Mouse (Mus musculus) retina, postnatal 7 days (tissue): ENCODE measurements around the gene Depdc5.
A peak's percentile ranks its signal among the peaks of the same experiment; 100 is the strongest.
"Not testable (repeated sequence)": the region's sequence is repeated elsewhere in the genome, so short reads cannot be mapped to it uniquely, and the experiment has no call there.

ENCODE experiments used
- DNase-seq: peaks from one replicate; pipeline ENCODE4 v3.0.0-alpha.2; 2012; ENCODE audit warnings: low read depth, low spot score

Depdc5 gene

DNA sequence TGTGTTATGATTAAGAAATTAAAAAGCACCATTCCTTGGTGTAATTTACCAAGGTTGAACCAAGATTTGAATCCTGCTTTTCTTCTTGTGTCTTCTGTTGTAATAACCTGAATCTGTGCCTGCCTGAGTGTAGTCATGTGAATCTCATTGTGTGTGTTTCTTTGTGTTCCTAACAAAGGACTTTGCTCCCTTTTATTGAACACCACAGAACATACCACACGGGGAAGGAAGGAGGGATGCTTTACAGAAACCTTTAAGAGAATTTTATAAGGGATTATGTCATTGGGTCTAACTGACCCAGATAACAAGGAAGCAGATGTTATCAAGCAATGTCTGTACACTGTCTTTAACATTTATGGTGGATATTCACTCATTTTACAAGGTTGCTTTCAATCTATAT lies 44.0 kb downstream of the Depdc5 start:
- no peak for DNase-seq

DNA sequence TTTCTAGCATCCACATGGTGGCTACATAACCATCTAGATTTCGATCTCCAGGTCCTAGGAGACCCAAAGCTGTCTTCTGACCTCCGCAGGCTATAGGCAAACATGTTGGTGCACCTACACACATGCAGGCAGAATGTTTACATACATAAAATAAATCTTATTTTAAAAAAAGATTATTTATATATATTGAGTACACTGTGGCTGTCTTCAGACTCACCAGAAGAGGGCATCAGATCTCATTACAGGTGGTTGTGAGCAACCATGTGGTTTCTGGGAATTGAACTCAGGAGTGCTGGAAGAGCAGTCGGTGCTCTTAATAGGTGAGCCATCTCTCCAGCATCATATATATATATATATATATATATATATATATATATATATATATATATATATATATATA lies 50.6 kb downstream of the Depdc5 start:
- DNase-seq = no peak

DNA sequence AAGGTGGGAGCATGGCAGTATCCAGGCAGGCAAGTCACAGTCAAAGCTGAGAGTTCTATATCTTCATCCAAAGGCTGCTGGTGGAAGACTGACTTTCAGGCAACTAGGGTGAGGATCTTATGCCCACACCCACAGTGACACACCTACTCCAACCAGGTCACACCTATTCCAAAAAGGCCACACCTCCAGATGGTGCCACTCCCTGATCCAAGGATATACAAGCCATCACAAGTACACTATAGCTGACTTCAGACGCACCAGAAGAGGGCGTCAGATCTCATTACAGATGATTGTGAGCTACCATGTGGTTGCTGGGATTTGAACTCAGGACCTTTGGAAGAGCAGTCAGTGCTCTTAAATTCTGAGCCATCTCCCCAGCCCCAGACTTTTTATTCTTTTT lies 55.8 kb downstream of the Depdc5 start:
- not testable (repeated sequence) for DNase-seq

DNA sequence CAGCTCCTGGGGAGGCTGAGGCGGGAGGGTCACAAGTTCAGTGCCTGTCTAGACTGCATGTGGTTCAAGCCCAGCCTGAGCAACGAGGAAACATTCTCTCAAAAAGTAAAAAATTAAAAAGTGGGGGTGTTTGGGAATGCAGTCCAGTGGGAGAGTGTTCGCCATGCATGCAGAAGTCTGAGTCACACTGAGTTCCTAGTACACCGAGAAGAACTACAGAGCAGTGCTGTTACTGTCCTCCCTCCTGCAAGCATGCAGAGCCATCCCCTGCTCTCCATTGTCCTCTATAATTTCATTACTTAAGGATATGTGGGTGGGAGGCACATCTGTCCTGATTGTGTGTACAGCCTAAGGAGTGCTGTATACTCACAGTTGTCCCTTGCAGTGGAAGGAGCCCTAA lies 59.4 kb downstream of the Depdc5 start:
- no peak for DNase-seq

DNA sequence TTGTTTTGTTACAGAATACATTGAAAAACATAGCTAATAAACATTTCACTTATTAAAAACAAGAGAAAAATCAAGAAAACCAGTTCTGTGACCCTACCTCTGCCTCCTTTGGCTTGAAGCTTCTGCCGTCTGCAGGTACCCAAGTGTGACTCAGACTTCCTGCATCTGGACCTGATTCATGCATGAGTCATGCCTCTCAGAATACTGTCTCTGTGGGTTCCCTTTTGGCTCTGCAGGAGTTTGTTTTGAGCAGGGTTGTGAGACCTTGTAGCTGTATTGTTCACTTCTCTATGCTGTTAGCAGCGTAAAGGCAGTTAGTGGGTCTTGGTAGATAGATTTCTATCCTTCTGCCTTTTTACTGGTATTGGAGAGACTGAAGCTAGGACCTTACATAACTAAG lies 67.3 kb downstream of the Depdc5 start:
- no peak for DNase-seq

DNA sequence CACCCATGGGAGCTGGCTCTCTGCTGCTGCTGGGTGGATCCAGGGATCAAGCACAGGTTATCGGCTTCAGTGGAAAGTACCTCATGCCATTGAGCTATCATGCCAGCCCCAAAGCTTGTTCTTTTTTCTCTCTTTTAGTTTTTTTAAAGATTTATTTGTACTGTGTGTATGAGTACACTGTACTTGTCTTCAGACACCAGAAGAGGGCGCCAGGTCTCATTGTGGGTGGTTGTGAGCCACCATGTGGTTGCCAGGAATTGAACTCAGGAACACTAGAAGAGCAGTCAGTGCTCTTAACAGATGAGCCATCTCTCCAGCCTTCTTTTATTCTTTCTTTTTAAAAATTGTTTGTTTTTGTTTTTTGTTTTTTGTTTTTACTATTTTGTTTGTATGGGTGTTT lies 71.2 kb downstream of the Depdc5 start:
- no peak for DNase-seq

DNA sequence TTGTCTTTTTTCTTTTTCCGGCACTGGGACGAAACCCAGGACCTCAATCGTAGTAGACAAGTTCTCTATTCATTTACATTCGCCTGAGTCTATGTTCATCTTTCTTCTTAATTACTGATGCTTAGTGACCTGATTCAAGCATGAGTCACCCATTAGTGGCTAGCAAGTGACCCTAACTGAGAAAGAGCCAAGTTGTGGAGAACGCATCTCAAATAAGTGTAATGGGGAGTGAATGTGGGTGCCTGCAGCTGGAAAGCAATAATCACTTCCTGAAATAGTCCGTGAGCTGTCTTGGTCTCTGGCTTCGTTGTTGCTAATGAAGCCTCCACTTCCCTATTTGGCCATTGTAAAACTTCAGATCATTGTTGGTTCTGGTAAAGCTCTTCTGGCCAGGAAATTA lies 77.1 kb downstream of the Depdc5 start:
- DNase-seq = peak; percentile 16

DNA sequence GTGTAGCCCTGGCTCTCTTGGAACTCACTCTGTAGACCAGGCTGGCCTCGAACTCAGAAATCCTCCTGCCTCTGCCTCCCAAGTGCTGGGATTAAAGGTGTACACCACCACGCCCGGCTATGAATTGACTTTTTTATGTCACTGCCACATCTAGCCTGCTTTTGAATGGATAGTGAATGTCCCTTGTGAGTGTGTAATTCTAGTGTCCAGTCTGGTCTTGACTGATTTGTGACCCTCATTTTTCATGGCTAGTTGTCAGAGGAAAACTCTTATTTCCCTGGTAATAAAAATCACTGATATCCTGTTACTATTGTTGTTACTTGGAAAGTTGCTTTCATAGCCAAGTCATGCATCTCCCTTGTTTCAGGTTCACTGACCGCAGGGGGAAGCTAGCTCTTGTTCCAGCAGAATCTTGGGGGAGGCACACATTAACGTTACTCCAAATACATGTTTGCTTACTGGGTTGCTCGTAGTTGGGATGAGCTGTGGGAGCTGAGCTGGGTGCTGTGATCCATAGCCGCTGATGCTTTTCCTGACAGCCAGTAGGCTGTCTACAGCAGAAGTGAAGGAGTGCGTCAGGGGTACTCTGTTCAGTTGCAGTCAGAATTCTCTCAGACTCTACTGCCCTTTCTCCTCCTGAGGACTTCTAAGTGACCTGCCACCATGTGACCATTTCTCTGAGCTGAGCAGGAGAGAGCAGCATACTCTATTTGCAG lies 77.9 kb downstream of the Depdc5 start:
- DNase-seq = no peak

DNA sequence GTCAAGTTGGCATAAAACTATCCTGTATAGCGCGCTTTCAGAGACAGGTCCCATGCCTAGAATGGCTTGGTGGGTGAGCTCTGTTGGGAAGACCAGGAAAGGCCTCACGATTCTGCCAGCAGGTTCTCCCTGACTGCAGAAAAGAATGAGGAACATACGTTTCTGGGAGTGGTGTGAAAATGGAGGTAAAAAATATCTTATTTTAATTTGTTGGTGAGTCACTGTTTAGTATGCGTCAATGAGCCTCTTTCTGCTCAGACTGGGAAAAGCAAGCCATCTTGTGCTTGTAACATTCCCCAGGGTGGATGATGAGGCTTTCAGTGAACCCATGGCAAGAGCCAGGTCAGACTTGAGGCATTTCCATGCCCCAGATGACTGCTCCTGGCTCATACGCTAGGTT lies 86.6 kb downstream of the Depdc5 start:
- DNase-seq = no peak

DNA sequence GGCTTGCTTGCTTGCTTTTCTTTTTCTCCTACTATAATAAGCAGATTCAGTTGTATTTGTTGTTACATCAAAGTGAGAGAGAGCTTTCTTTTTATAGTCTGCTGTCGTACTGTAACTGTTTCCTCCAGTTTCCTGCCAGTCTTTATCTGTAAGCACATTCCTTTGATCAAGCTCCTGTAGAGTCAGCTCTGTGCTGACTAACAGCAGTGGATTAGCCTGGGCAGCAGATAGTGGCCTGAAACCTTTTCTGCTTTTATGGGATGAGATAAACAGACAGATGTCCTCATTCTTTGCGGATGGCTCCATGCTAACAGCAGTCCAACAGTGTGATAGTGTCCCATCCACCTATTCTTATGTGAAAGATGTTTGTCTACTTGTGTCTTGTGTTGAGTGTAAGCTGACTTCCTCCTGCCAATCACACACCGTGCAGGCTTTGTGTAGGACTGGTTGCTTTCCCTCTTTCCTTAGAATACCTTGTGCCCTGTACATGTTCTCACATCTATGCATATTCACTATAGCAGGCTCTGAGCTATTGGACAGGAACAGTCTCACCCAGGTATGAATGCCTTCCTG lies 87.3 kb downstream of the Depdc5 start:
- no peak for DNase-seq

DNA sequence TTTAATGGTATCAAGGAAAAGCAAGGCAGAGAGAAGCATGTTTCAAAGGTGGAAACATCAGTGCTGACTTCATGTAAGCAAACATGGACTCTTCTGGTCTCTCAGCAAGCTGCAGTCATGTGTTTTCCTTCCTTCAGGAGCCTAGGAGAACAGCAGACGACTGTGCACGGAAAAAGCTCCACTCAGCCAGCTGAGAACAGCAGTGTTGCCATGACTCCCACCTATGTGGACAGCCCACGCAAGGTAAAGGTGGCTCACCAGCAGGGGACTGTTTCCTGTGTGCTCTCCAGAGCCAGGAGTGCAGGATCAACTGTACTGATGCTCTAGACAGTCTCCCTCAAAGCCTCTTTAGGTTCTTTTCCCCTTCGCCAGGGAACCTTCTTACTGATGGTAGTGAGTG lies 92.2 kb downstream of the Depdc5 start:
- no peak for DNase-seq

DNA sequence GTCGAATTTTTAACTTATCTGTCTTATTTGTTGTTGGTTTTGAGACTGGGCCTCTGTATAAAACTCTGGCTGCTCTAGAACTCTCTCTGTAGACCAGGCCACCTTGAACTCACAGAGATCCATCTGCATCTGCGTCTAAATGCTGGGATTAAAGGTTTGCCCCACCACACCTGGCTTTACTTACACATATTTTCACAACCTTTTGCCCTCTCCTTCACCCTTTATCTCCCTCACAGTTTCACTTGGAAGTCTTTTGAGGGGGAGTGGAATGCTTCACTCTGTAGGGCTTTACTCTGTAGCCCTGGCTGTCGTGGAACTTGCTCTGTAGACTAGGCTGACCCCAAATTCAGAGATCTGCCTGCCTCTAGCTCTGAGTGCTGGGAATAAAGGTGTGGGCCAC lies 98.1 kb downstream of the Depdc5 start:
- no peak for DNase-seq

DNA sequence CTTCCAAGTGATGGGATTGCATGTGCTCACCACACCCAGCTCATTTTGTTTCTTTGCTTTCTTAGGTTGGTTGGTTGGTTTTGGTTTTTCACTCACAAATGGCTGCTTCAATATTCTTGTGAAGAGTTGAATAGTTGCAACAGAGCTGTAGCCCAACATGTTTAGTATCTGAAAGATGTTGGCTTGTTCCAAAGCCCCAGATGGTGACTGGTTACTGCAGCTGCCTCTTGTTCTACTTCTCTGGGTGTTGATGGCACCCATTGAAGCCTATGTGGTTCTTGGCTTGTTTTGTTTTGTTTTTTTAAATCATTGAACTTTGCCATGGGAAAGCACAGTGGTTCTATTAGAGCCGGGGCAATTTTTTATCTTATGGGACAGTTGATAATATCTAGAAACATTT lies 99.1 kb downstream of the Depdc5 start:
- no peak for DNase-seq

DNA sequence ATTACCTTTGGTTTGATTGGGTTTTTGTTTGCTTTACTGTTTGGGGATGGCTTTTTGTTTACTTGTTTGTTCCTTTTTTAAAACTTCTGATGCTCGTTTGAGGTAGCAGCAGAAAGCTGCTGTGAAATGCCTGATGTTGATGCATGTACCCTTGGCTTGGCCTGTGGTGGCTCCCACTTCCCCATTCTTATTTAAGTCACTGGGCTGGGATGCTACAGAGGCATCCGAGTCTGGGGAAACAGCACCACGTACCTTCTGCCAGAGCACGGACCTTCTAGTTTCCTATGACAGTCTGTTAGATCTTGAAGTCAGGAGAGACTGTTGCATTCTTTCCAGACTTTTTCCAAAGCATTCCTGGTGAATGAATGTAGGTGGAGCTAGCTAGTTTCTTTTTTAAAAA lies 113.0 kb downstream of the Depdc5 start:
- no peak for DNase-seq

DNA sequence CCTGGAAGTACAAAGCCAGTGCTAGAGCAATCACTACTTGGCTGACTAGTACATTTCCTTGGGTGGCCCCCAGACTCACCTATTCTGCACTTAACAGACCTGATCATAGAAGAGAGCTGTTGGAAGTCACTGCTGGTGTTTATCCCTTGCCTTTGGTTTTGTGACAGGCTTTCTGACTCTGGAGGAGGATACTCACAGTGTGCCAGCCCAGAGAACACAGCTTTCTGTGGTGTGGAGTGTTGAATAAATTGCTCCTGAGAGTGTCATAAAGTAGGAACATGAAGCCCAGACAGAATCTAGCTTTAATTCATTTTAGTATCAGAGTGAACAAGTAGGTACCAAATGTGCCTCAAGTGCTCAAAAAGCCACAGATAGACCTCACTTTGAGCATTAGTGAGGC lies 113.7 kb downstream of the Depdc5 start:
- no peak for DNase-seq

DNA sequence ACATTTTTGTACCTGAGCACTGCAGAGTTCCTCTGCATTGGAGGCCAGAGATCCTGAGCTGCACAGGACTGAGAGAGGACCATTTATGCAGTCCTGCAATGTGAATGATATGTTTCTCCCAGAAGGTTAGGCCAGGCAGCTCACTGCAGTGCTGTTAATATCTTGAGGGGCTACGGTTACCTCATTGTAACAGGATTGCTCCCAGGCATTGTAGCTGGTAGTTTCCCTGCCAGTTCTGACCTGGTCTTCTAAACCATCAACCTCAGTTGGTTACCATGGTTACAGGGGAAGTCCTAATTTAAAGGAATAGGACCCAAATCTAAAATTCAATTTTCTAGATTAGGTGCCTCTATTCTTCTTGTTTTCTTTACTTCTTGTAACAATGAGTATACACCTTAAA lies 121.9 kb downstream of the Depdc5 start:
- no peak for DNase-seq

DNA sequence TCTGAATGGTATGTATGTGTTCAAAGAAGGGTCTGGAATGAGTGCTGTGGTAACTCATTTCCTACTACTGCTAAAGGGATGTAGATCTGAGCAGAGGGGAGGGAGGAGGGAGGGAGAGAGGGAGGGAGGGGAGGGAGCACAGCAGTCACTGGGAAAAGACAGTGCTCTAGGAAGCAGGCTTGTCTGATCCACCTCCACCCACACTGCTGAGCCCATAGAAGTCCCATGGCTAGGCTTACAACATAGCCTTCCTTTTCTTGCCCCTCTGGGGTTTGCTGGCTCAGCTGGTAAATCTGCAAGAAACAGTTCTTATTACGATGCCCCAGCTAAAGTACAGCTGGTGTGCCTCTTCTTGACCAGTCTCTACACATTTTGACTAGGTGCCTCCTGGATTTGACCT lies 124.4 kb downstream of the Depdc5 start:
- no peak for DNase-seq

DNA sequence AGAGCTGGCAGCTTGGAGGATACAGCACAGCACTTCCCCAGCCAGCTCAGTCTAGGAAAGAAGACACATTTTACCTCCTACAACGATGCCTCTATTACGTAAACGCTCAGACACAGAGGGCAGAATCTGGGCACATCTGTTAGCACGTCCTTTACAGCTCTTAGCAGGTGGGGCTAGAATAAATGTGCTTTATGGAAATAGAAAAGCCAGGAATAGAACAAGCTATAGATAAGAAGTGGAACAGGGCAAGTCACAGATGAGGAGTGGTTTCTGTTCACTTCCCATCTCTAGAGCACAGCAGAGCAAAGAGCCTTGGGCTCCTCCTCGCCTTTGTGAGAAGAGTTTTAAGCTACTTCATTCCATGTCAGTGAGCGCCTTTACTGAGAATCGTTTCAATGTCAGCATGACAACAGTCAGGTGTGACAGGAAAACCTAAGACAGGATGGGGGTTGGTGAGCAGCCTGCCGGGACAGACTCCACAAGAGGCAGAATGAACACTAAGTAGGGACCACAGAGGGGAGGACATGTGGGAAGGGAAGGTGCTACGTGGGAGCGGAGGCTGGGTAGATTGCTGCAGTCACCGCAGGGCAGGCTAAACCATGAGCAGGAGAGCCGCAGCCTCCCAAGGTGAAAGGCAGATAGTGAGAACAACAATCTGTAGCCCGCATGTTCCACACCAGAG lies 126.6 kb downstream of the Depdc5 start:
- DNase-seq = no peak

DNA sequence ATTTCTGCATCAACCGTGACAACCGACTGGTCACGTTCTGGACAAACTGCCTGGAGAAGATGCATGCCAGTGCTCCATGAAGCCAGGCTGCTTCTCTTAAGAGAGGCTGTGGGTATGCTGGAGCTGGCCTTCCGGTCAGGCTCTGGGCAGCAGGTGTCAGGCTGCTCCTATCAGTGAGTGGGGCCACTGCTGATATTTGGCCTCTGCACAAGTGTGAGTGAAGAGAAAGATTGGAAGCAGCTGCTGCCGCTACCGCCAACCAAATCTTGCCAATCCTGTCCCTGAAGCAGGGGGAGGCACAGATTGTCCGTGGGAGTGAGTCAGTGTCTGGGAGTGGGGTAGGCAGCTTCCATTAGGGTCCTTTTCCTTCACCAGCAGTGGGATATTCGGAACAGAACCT lies 127.7 kb downstream of the Depdc5 start:
- DNase-seq = no peak

DNA sequence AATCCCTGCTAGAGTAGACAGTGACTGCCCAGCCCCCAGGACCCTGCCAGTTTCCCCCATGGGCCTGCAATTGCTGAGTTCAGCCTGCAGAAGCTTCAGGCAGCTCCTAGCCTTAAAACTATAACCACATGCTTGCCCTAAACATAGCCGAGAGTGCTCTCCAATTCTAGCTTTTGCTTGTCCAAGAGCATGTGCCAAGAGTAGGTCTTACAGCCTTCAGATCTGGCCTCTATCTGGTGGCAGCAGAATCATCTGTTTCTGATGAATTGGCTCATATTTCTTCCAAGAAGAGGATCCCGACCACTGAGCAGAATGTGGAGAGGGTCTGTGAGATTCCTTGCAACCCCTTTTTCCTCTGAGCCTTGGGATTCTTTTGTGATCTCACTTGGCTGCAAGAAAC lies 131.0 kb downstream of the Depdc5 start:
- DNase-seq = no peak

DNA sequence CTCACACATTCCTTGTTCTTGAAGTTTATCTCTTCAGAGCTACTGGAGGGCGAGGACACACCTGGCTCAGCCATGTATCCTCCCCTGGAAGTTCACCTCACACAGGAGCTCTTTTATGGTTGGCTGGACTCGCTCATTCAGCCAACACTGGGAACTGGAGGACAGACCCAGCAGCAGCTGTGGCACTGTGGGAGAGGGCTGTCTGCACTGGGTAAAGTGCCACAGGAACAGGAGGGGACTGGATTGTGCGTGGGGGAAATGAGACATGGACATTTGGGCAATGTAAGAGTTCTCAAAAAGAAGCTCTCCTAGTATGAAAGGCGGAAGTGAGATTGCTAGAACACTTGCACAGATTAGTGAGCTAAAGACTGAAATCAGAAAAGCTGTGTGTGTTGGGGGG lies 132.3 kb downstream of the Depdc5 start:
- no peak for DNase-seq

DNA sequence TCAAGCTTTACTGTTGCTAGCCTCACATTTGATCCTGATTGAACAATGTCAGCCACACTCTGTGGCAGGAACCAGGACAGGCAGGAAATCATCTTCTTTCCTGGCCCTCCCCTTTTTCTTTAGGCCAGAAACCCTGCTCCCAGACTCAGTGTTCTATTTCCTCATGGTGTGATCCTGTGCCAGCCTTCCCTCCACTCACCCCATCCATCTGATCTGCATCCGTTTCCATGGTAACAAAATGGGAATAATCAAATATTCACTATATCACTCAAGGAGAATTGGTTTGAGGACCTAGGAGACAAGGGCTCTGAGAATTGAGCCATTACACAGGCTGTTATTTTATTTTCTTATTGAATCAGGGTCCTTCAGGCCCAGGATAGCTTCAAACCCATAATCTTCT lies 133.1 kb downstream of the Depdc5 start:
- no peak for DNase-seq

DNA sequence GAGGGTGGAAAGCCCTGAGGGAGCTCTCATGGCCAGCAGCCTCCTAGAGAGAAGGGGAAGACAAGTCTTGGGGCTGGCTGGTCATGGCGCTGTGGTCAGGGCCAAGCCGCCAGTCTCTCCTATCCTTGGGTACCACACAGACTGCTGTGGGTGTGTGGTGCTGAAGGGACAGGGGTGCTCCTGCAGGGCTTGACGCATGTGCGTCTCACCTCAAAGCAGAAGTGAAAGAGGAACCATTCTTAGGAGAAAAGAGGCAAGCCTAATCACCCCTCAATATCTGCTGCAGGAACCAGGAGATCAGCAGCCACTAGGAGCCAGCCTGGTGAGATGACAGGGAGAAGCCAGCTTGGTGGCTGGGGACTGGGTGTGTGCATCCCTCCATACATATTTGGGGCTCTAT lies 134.2 kb downstream of the Depdc5 start:
- DNase-seq = no peak
